Mouse (Mus musculus): ENCODE results near the gene Ak5. TPM values are rescaled to one million over a fixed set of nuclear protein-coding genes. Genes with fewer than 3 reads are reported as not detected.

Gene Ak5
- polyA plus RNA-seq, 1 experiment from 2014 or later: 3.1 TPM

- no peaks in the 10 kb centered on the region for H3K27me3 ChIP-seq (replicated peaks)
- no peak overlapping the region for H3K4me3 ChIP-seq (replicated peaks)
- H3K4me1 ChIP-seq: no peaks in the 10 kb centered on the region
- no peak overlapping the region for H3K4me2 ChIP-seq
- H3K9ac ChIP-seq: no peak overlapping the region
- no peaks in the 10 kb centered on the region for H3K9me3 ChIP-seq
- H3K27ac ChIP-seq: no peak overlapping the region
- H3K36me3 ChIP-seq: no peaks in the 10 kb centered on the region
- no peak for ATAC-seq (ENCODE audit: insufficient read depth, low FRiP score, low read depth)
- WGBS: 76% methylated on average over 2 of the region's 2 CpGs
These were observed 169.0 kb downstream of the Ak5 start for GRCm38 (mm10) chr3:152498968-152499696.

GRCm38 (mm10) chr3:152497842-152498241 lies 170.3 kb downstream of the Ak5 start:
- no peaks in the 10 kb centered on the region for H3K9me3 ChIP-seq
- H3K4me2 ChIP-seq: no peak overlapping the region
- no peak overlapping the region for H3K9ac ChIP-seq
- H3K4me3 ChIP-seq (replicated peaks): no peak overlapping the region
- 0 out of 2 replicates have a peak, but pooled peaks cover under 1% of the 10 kb centered on the region for H3K4me1 ChIP-seq
- no peak; the same call in 1 of the 2 replicates for ATAC-seq (ENCODE audit: insufficient read depth, low FRiP score, low read depth)
- H3K27ac ChIP-seq: no peak overlapping the region
- WGBS: 66% methylated on average over 2 of the region's 2 CpGs
- H3K36me3 ChIP-seq: no peaks in the 10 kb centered on the region
- H3K27me3 ChIP-seq (replicated peaks): no peaks in the 10 kb centered on the region

- Histone ChIP-seq H3K9ac (no peak overlapping the region), H3K4me2 (no peak overlapping the region), H3K4me1 (0 out of 2 replicates have a peak, but pooled peaks cover 5% of the 10 kb centered on the region), H3K9me3 (no peaks in the 10 kb centered on the region), H3K27me3 (replicated peaks) (no peaks in the 10 kb centered on the region), H3K36me3 (no peaks in the 10 kb centered on the region), H3K4me3 (replicated peaks) (no peak overlapping the region), H3K27ac (no peak overlapping the region)
- ATAC-seq (ENCODE audit: insufficient read depth, low FRiP score, low read depth): no peak
- 49% methylated on average over 7 of the region's 7 CpGs for WGBS
These were observed 171.1 kb downstream of the Ak5 start for GRCm38 (mm10) chr3:152497084-152497483.

- 0 out of 2 replicates have a peak, but pooled peaks cover 5% of the 10 kb centered on the region for H3K4me1 ChIP-seq
- no peaks in the 10 kb centered on the region for H3K9me3 ChIP-seq
- H3K27me3 ChIP-seq (replicated peaks): no peaks in the 10 kb centered on the region
- no peak for ATAC-seq (ENCODE audit: insufficient read depth, low FRiP score, low read depth)
- no peak overlapping the region for H3K9ac ChIP-seq
- no peak overlapping the region for H3K27ac ChIP-seq
- no peaks in the 10 kb centered on the region for H3K36me3 ChIP-seq
- H3K4me2 ChIP-seq: no peak overlapping the region
- 82% methylated on average over 8 of the region's 8 CpGs for WGBS
- H3K4me3 ChIP-seq (replicated peaks): no peak overlapping the region
These were observed 172.7 kb downstream of the Ak5 start for GRCm38 (mm10) chr3:152495415-152495898.

- no peak overlapping the region for H3K4me2 ChIP-seq
- ATAC-seq (ENCODE audit: insufficient read depth, low FRiP score, low read depth): no peak
- 51% methylated on average over 12 of the region's 12 CpGs for WGBS
- H3K4me1 ChIP-seq: 0 out of 2 replicates have a peak, but pooled peaks cover 5% of the 10 kb centered on the region
- no peaks in the 10 kb centered on the region for H3K9me3 ChIP-seq
- H3K4me3 ChIP-seq (replicated peaks): no peak overlapping the region
- no peak overlapping the region for H3K27ac ChIP-seq
- no peaks in the 10 kb centered on the region for H3K36me3 ChIP-seq
- no peaks in the 10 kb centered on the region for H3K27me3 ChIP-seq (replicated peaks)
- no peak overlapping the region for H3K9ac ChIP-seq
These were observed 173.3 kb downstream of the Ak5 start for GRCm38 (mm10) chr3:152494667-152495360.

- H3K27me3 ChIP-seq (replicated peaks): no peaks in the 10 kb centered on the region
- H3K9me3 ChIP-seq: no peaks in the 10 kb centered on the region
- ATAC-seq (ENCODE audit: insufficient read depth, low FRiP score, low read depth): no peak
- no peak overlapping the region for H3K4me3 ChIP-seq (replicated peaks)
- H3K27ac ChIP-seq: no peak overlapping the region
- WGBS: 36% methylated on average over 2 of the region's 2 CpGs
- no peak overlapping the region for H3K9ac ChIP-seq
- no peak overlapping the region for H3K4me2 ChIP-seq
- H3K4me1 ChIP-seq: 0 out of 2 replicates have a peak, but pooled peaks cover 5% of the 10 kb centered on the region
- H3K36me3 ChIP-seq: no peaks in the 10 kb centered on the region
These were observed 174.3 kb downstream of the Ak5 start for GRCm38 (mm10) chr3:152493813-152494212.

GRCm38 (mm10) chr3:152492241-152492640 lies 175.9 kb downstream of the Ak5 start:
- Histone ChIP-seq H3K9ac (no peak overlapping the region), H3K9me3 (no peaks in the 10 kb centered on the region), H3K27me3 (replicated peaks) (no peaks in the 10 kb centered on the region), H3K4me3 (replicated peaks) (no peak overlapping the region), H3K36me3 (no peaks in the 10 kb centered on the region), H3K4me2 (no peak overlapping the region), H3K27ac (no peak overlapping the region), H3K4me1 (0 out of 2 replicates have a peak, but pooled peaks cover 5% of the 10 kb centered on the region)
- WGBS: 74% methylated on average over 6 of the region's 6 CpGs
- ATAC-seq (ENCODE audit: insufficient read depth, low FRiP score, low read depth): no peak

- H3K27me3 ChIP-seq (replicated peaks): no peaks in the 10 kb centered on the region
- no peak overlapping the region for H3K4me3 ChIP-seq (replicated peaks)
- H3K9me3 ChIP-seq: no peaks in the 10 kb centered on the region
- H3K4me2 ChIP-seq: no peak overlapping the region
- 0 out of 2 replicates have a peak, but pooled peaks cover 5% of the 10 kb centered on the region for H3K4me1 ChIP-seq
- no peak overlapping the region for H3K9ac ChIP-seq
- WGBS: 82% methylated on average over 5 of the region's 5 CpGs
- no peak overlapping the region for H3K27ac ChIP-seq
- no peaks in the 10 kb centered on the region for H3K36me3 ChIP-seq
- no peak for ATAC-seq (ENCODE audit: insufficient read depth, low FRiP score, low read depth)
These were observed 177.7 kb downstream of the Ak5 start for GRCm38 (mm10) chr3:152490423-152490822.

GRCm38 (mm10) chr3:152488964-152489363 lies 179.2 kb downstream of the Ak5 start:
- no peak for ATAC-seq (ENCODE audit: insufficient read depth, low FRiP score, low read depth)
- Histone ChIP-seq H3K9ac (no peak overlapping the region), H3K9me3 (no peaks in the 10 kb centered on the region), H3K4me2 (no peak overlapping the region), H3K36me3 (no peaks in the 10 kb centered on the region), H3K27me3 (replicated peaks) (no peaks in the 10 kb centered on the region), H3K27ac (no peak overlapping the region), H3K4me1 (0 out of 2 replicates have a peak, but pooled peaks cover 9% of the 10 kb centered on the region), H3K4me3 (replicated peaks) (no peak overlapping the region)
- 77% methylated on average over 4 of the region's 4 CpGs for WGBS

GRCm38 (mm10) chr3:152484206-152484605 lies 184.0 kb downstream of the Ak5 start:
- Histone ChIP-seq H3K36me3 (no peaks in the 10 kb centered on the region), H3K27me3 (replicated peaks) (no peaks in the 10 kb centered on the region), H3K4me1 (0 out of 2 replicates have a peak, but pooled peaks cover 4% of the 10 kb centered on the region), H3K4me3 (replicated peaks) (no peak overlapping the region), H3K9me3 (no peaks in the 10 kb centered on the region), H3K9ac (no peak overlapping the region), H3K4me2 (no peak overlapping the region), H3K27ac (no peak overlapping the region)
- 31% methylated on average over 6 of the region's 6 CpGs for WGBS
- ATAC-seq (ENCODE audit: insufficient read depth, low FRiP score, low read depth): 0 out of 2 replicates have a peak, but pooled peaks have one; percentile 20

GRCm38 (mm10) chr3:152483800-152484199 lies 184.4 kb downstream of the Ak5 start:
- no peak overlapping the region for H3K9ac ChIP-seq
- H3K36me3 ChIP-seq: no peaks in the 10 kb centered on the region
- 24% methylated on average over 7 of the region's 7 CpGs for WGBS
- no peaks in the 10 kb centered on the region for H3K9me3 ChIP-seq
- no peaks in the 10 kb centered on the region for H3K27me3 ChIP-seq (replicated peaks)
- H3K27ac ChIP-seq: 0 out of 2 replicates have a peak overlapping the region, but pooled peaks have one; percentile 28
- H3K4me1 ChIP-seq: 0 out of 2 replicates have a peak, but pooled peaks cover 4% of the 10 kb centered on the region
- no peak overlapping the region for H3K4me2 ChIP-seq
- ATAC-seq (ENCODE audit: insufficient read depth, low FRiP score, low read depth): no peak
- H3K4me3 ChIP-seq (replicated peaks): no peak overlapping the region

- WGBS: 82% methylated on average over 8 of the region's 8 CpGs
- Histone ChIP-seq H3K9ac (no peak overlapping the region), H3K4me2 (no peak overlapping the region), H3K27me3 (replicated peaks) (no peaks in the 10 kb centered on the region), H3K4me1 (peaks cover 14% of the 10 kb centered on the region), H3K4me3 (replicated peaks) (no peak overlapping the region), H3K27ac (no peak overlapping the region), H3K36me3 (no peaks in the 10 kb centered on the region), H3K9me3 (no peaks in the 10 kb centered on the region)
- ATAC-seq (ENCODE audit: insufficient read depth, low FRiP score, low read depth): no peak
These were observed 186.0 kb downstream of the Ak5 start for GRCm38 (mm10) chr3:152482182-152482581.

All from stomach, embryonic 15.5 days (tissue).